Mouse (Mus musculus): ENCODE measurements at regions not wholly inside any gene's neighbourhood (a gene's known extent, or its start where the extent isn't known, plus 50 kb on each side); places are given as distances from the start of the nearest gene placed in this dataset.
"Not testable (repeated sequence)": the region's sequence is repeated elsewhere in the genome, so short reads cannot be mapped to it uniquely, and the experiment has no call there.

DNA sequence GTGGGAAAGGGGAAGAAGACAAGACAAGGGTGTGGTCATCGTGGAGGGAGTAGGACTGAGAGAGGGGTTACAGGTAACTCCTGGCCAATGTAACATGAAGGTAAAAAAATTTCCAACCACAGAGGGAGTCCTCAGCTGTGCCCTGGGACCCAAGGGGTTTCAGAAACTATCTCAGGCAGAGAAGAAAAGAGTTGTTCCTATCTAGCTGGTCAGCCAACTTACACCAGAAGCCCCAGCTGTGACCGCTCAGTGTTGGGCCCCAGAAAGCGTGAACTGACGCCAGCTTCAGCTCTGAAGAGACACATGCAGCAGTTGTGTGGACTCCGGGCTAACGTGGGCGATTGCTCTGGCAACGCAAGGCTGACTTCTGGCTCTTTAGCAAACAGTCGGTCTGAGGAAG lies 52.2 kb downstream of the Rhob start:
- DNase-seq, result no peak

DNA sequence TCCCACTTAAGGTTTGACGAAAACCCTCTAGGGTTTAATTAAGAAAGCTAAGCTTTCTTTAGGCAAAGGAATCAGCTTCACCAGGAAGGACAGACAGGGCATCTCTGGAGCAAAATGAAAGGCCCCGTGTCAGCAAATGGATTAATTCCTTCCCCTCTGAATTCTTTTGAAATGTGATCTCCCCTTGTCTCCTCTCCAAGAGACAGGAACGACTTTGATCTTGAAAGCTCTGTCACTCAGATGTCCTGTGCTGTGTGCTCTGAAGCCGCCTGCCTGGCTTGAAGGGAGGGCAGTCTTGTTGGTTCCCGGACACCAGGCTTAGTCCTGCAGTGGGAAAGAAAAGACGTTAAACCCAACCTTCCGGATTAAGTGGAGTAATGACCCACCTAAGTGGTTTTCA lies 52.8 kb downstream of the Rhob start:
- no peak for DNase-seq

DNA sequence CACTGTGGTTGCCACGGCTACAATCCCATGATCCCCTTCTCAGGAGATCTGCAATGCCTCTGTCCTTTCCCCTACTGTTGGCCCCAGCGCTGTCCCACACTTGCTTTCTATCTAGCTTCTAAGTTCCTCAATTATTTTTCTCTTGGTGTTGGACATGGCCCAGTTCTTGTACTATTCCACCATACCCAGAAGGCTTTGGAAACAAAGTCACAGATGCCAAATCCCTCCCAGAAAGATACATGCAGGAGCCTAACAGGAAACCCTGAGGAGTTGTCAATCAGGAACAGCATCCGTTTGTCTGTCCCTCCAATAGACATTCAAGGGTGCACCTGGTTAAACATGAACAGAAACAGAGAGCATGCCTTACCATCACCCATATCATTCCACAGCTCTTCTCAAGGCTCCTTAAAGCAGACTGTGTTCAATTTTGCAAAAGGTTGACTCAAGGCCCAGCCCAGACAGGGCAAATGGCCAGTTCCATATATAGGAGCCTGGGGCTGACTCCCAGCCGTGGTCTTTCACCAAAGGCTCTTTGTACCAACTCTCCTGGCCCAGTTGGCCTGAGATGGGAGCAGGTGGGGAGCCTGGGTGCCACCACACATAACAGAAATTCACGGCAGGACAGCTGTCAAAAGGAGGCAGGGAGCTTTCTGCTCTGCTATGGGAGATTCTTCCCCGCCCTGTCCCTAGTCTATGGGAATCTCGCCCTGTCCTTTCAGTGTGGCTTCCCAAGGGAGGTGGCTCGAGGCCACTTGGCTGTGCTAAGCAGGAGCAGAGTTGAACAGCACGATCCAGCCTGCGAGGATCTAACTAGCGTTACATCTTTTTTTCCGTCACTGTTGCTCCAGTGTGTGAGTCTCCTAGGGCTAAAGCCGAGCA lies 54.6 kb downstream of the Rhob start:
- peak; percentile 60 for DNase-seq

DNA sequence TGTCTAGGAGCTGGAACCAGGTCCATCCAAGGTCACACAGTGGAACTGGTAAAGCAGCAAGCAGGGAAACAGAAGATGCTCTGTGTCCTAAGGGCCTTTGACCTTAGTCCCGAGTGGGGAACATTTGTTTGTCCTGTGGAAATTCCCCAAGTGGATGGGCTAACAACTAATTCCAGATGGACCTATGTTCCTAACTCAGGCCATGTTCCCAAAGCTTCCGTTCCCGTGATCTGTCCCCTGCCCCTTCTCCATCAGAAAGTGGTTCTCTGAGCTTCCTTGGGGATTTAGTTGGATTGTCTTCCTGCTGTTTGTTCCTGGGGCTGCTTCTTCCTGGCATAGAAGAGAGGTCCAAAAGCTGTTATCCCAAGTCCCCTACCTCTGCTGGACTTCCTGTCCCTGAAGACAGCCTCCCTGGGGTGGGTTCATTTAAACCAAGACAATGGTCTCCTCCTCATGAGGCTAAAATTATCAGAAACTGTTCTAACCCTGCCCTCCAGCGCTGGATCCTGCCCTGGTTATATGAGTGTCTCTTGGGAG lies 55.8 kb downstream of the Rhob start:
- DNase-seq, result no peak

DNA sequence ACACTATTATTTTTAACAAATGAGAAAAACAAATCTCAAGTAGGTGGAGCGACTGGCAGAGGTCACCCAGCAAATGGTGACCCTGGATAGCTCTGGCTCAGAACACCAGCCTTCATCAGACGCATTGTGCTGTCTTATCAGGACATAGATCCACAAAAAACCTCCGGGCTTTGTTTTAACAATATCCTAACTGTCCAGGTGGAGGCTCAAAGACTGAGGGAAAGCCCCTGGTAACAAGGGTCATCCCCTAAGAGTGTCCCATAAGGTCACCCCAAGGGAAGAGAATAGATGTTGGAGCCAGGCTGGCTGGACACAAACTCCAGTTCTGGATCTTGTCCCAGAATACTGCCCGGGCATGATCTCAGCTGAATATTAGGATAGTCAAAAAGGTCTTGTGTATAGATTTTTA lies 56.6 kb downstream of the Rhob start:
- no peak for DNase-seq

DNA sequence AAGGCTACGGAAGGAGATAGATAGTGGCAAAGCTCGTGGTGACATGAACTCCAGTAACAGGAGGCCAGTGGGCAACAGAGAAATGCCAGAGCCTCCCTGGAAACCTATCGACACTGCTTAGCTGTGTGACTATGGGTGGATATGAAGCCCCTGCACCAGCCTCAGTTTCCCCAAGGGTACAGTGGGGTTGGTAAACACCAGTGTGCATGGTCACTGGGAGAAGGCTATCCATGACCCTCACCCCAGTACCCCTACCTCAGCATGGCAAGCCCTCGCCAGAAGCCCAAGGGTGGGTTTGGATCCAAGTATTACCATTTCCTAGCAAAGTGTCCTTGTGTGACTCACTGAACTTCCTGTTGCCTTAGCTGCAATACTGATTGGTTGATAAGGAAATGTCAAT lies 58.5 kb downstream of the Rhob start:
- DNase-seq, result no peak

DNA sequence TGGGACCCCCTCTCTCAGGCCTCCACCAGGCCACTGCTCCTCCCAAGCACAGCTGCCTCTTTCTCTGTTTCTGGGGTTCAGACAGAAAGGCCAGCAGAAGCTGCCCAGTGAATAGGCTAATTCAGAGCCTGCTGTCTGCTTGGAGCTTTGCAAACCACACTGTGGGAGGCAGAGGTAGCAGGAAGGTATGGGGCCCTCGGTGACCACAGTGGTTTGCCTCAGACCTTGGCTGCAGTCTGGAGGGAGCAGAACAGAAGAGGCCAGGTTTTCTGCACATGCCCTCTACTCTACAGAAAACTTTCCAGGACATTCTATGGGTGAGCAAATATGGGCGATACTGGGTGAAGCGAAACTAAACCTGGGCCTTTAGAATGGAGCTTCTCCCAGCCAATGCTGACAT lies 59.4 kb downstream of the Rhob start:
- DNase-seq, result no peak

DNA sequence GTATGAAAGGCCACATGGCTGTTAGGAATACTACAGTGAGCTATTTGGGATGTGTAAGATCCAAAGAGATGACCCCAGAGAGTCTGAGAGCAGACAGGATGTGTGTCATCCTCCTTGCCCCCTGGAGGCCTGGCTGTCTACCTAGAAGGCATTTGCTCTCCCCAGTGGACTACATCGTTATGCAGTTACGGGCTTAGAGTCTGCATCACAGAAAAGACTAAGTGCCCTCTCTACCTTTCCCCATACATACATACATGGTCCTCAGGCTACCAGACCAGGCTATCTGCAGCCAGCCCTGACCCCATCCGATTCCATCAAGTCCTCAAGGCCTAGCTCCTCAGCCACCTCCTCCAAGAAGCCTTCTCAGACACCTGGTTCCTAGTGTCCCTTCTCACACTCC lies 59.9 kb downstream of the Rhob start:
- no peak for DNase-seq

DNA sequence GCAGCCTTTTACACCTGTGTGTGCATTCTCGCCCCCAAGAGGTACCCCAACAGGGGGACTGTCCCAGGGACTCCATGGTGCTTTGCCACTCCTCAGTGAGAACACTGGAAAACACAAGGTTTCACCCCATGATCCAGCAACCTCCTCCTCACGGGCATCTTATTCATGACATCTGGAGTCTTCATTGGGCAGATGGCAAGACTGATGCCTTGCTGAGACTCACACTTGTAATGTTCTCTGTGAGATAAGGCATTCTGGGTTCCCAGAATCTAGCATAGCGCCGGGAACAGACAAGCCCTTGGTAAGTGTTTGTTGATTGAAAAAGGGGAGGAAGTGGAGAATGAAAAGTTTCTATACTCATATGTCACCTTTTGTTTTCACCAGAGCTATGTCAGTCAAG lies 60.3 kb downstream of the Rhob start:
- no peak for DNase-seq

DNA sequence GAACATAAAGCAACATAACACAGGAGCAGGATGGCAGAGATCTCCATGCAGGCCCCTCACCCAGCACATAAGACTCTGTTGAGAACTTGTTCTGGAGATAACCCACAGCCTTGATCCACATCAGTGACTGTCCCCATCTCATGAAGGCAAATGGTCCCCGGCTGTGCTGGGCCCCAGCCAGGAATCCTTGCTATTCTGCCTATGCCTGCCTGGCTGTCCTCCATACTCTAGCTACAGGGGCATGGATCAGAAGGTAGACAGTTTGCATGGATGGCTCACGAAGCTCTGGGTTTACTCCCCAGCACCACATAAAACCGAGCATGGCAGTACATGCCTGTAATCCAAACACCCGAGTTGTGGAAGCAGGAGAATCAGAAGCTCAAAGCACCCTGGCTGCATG lies 61.2 kb downstream of the Rhob start:
- DNase-seq, result no peak

DNA sequence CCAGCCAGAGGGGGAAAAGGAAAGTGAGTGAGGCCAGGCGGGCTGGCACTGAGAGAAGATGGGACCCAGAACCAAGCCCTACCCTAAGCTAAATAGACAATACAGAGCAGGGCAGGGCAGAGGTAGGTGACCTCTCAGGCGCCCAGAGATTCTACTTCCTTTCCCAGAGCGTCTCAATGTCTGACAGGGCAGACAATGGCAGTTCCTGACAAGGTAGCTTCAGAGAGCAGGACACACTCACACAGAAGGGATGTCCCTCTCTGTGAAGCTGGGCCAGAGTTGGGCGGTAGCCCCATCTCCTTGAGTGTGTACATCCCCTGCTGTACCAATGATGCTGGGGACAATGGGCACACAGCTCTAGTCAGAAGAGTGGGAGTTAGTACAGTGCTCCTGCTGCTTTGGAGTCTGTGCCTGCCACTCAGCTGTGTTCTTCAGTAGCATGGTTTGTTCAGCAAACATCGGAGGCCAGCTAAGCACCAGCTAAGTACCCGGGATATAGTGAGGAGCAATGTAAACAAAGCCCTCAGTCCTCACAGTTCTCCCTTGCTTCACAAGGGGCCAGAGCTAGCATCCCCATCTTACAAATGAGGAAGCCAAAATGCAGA lies 62.7 kb downstream of the Rhob start:
- DNase-seq, result no peak

DNA sequence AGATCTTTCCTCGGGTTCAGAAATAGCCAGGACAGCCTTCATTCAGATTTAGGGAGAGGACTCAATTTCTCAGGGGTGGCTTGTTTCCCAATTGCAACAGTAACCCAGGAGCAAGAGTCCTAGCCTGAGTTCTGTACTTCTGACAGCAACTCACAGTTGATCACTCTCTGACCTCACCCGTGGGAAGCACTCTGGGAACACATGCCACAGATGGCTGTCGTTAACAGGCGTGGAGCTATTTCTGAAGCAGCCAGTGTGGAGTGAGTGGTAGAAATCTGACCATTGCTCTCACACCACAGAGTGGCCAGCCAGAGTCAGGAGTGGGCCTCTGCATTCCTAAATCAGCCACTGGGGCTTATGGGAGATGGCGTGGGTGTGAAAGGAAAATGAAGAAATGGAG lies 63.3 kb downstream of the Rhob start:
- DNase-seq, result no peak

DNA sequence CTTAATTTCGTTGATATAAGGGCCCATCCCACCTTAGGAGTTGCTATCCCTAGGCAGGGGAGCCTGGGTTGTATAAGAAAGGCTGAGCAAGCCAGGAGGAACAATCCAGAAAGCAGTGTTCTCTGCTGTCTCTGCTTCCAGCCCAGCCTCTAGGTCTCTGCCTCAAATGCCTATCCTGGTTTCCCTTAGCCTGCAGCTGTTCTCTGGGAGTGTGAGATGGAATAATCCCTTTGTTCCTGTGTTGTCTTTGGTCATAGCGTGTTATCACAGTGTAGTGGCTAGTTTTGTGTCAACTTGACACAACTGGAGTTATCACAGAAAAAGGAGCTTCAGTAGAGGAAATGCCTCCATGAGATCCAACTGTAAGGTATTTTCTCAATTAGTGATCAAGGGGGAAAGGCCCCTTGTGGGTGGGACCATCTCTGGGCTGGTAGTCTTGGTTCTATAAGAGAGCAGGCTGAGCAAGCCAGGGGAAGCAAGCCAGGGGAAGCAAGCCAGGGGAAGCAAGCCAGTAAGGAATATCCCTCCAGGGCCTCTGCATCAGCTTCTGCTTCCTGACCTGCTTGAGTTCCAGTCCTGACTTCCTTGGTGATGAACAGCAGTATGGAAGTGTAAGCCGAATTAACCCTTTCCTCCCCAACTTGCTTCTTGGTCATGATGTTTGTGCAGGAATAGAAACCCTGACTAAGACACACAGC lies 64.0 kb downstream of the Rhob start:
- not testable (repeated sequence) for DNase-seq

DNA sequence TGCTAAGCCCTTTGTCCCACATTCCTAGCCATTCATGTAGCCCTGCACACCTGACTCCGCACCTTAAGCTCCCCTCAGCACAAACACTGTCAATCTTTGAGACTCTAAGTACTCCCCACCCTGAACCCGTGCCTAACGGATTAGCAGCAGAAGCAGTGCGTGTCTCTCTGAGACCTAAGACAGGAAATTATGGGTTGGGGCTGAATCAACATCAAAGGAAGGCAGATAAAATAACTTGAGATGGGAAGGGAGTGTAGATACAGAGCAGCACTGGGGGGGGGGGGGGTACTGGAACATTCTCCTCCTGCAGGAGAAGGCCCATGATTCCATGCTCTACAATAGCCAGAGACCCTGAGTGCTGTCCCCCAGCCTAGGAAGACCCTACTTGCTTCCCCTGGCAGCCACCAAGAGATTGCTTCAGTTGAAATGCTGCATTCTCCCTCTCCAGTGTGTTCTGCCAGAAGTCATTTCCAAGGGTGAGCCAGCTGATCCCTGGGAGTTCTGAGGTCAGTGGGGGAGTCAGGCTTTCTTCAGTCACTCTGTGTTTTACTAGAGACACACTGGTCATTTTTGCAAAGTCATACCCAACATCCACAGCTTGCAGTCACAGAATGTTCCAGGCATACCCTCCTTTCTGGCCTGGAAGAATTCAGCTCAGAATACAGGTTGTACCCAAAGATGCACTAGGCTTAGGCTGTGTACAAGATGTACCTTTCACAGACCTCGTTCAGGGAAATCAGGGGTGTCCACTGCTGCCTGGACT lies 71.4 kb downstream of the Rhob start:
- no peak for DNase-seq

DNA sequence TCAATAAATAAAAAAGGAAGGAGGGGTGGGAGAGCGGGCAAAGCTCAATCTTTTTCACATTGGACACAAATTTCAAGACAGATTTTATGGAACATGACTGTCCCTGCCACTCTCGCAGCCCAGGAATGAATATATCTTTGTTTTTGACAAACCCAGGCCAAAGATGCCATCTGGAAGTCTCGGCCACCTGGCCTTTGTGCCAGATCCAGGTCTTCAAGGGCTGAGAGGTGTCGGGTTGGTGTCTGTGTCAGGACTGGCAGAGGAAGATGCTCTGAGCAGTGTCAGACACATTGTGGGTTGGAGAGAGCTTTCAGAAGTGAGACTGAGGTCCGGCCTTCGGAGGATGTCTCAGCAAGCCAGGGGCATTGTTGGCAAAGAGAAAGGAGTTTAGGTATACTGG lies 75.3 kb downstream of the Rhob start:
- DNase-seq, result no peak

DNA sequence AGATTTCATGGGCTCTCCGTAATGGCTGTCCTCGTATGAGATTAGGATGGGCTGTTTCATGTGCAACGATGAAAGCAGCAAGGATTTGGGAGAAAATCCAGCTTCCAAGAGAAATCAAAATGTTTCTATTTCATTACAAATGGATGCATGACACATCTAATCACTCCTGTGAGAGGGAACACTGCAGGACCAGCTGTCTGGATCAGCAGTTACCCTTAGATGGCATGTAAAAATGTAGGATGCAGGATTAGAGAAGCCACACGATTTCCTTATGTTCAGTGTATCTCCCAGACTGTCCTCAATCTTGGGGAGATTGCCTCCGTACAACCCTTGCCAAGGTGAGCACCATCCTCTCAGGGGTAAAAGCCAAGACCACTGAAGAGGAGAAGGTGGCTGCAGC lies 77.1 kb downstream of the Rhob start:
- no peak for DNase-seq

DNA sequence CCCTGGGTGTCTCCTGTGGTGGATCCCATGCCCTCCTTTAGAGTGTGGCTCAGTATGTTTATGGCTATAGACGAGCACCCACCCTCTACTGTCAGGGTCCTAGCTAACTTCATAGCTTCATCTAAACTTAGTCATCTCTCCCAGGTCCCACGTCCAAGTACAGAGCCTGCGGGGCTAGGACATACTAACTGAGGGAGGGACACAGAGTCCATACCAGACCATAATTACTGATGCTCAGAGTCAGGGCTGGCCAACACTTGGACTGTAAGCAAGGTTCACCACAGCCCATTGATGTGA lies 78.6 kb downstream of the Rhob start:
- no peak for DNase-seq

DNA sequence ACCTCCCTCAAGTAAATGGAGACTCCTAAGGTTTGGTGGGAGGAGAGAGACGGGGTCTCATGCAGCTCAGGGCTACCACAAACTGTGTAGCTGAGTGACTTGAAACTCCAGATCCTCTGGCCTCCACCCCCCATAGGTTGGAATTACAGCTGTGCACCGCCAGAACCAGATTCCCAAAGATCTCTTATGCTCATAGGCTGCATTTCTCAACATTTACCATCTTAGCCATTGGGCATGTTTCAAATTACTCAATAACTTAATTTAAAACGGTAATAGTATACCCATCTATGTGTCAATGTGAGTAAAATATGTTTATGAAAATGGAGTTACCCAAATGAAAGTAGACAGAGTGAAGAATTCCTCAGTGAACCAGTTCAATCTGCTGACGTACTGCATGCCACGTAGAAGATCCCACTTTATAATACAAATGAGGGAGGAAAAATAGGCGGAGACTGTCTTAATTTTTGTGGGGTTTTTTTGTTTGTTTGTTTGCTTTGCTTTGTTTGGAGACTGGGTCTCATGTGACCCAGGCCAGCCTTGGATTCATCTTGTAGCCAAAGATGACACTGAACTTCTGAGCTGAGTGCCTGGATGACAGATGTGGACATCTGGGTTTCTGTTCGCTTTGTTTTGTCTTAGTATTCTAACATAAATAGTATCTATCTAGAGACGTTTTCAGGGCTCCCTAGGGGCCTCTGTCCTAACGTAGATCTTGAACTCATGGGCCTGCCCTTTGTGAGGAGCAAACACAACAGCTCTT lies 79.1 kb downstream of the Rhob start:
- no peak for DNase-seq

DNA sequence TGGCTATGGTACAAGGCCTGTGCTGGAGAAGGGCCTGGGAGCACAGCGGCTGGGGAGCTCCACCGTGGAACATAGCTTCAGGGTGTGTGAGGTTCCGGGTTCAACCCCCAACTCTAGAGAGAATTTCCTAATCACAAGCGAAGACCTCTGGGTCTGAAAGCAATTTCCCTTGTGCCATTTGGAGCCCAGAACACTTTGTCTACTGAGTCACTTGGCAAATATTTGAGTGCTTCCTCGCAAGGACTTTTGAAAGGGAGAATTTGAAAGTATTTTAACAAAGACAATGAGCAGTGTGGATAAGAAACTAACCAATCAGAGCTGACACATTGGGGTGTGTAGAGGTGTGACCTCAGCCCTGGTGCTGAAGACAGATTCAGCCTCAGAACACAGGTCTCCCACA lies 80.9 kb downstream of the Rhob start:
- no peak for DNase-seq

DNA sequence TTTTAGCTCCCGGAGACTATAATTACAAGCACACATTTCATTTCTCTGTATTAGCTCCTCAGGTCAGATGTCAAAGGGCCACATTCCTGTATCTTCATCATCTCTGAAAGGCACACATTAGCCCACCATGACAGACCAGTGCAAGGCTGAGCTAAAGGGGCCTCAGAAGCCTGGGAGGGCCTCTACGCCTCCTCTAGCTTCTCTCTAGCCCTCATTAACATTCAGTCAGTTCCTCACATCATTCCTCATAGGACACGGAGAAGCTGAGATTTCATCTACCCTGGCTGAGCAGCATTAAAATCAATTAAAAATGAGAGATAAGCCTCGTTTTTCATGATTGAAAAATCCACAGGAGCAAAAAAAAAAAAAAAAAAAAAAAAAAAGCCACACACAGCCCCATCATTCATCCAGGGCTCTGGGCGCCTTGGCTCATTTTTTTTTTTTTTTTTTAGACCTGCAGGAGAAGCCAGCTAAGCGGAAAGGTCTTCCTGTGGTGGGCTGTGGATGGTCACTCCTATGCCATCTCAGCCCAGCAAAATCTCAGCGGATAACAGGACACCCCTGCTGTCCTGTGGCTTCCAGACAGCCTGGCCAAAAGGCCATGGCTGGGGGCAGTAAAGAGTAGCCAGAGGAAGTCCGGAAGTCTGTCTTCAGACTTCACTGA lies 82.5 kb downstream of the Rhob start:
- DNase-seq, result no peak

DNA sequence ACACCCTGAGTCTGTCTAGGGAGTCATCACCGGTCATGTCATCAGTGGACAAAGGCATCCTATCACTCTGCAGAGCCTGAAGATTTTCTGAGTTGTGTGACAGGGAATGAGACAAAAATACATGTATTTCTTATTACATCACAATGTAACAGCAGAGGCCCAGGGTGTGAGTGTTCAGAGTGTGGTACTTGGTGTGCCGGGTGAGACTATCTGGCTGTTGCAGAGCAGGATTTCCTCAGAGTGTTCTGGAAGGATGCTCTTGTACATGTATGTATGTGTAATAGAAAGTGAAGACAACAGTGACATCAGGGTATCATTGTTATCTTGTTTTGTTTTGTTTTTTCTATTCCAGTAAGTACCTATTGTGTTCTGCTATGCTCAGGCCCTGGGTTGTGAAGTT lies 87.7 kb downstream of the Rhob start:
- DNase-seq, result no peak

Measured in gastrocnemius, postnatal 10 days (tissue).